Mouse (Mus musculus): ENCODE measurements around the gene Gm3250. TPM values are rescaled to one million over a fixed set of nuclear protein-coding genes. Genes with fewer than 3 reads are reported as not detected.
"Not testable (repeated sequence)": the region's sequence is repeated elsewhere in the genome, so short reads cannot be mapped to it uniquely, and the experiment has no call there.

Gene Gm3250
- total RNA-seq (2015) = not detected in 2 replicates
- not detected in 2 replicates for total RNA-seq (2017)

- ATAC-seq (replicated peaks; ENCODE audit: poor library complexity) = not testable (repeated sequence)
Measured at GRCm38 (mm10) chr10:77782442-77782841, at the start of gene Gm3250. TSS of gene Gm3250 (minus strand) at chr10:77782542.

- no peak for ATAC-seq (replicated peaks; ENCODE audit: poor library complexity)
Measured at GRCm38 (mm10) chr10:77826951-77827350, 44.6 kb upstream of the Gm3250 start, which contains the start of gene Krtap10-4. TSS of gene Krtap10-4 (minus strand) at chr10:77827095.

- ATAC-seq (replicated peaks; ENCODE audit: poor library complexity) = no peak
Measured at GRCm38 (mm10) chr10:77819203-77819602, 36.9 kb upstream of the Gm3250 start.

- ATAC-seq (replicated peaks; ENCODE audit: poor library complexity) = no peak
Measured at GRCm38 (mm10) chr10:77818523-77818922, 36.2 kb upstream of the Gm3250 start.

GRCm38 (mm10) chr10:77815514-77815913 is 33.2 kb upstream of the Gm3250 start:
- 0 out of 2 replicates have a peak, but pooled peaks have one; percentile 37 for ATAC-seq (replicated peaks; ENCODE audit: poor library complexity)

- no peak for ATAC-seq (replicated peaks; ENCODE audit: poor library complexity)
Measured at GRCm38 (mm10) chr10:77814382-77814781, 32.0 kb upstream of the Gm3250 start, which contains the start of gene Gm2696. TSS of gene Gm2696 (plus strand) at chr10:77814682.

- no peak for ATAC-seq (replicated peaks; ENCODE audit: poor library complexity)
Measured at GRCm38 (mm10) chr10:77811743-77812142, 29.4 kb upstream of the Gm3250 start, which contains the start of gene Gm9507. TSS of gene Gm9507 (minus strand) at chr10:77811843.

- no peak for ATAC-seq (replicated peaks; ENCODE audit: poor library complexity)
Measured at GRCm38 (mm10) chr10:77804095-77804494, 21.8 kb upstream of the Gm3250 start.

GRCm38 (mm10) chr10:77798921-77799508 is 16.7 kb upstream of the Gm3250 start, which contains the start of gene Gm19668:
TSS of gene Gm19668 (minus strand) at chr10:77799133.
- no peak for ATAC-seq (replicated peaks; ENCODE audit: poor library complexity)

GRCm38 (mm10) chr10:77798164-77798920 is 16.0 kb upstream of the Gm3250 start:
- not testable (repeated sequence) for ATAC-seq (replicated peaks; ENCODE audit: poor library complexity)

GRCm38 (mm10) chr10:77797677-77798076 is 15.3 kb upstream of the Gm3250 start:
- ATAC-seq (replicated peaks; ENCODE audit: poor library complexity) = no peak

GRCm38 (mm10) chr10:77794976-77795375 is 12.6 kb upstream of the Gm3250 start, which contains the start of gene Gm9639:
TSS of gene Gm9639 (minus strand) at chr10:77795076.
- no peak for ATAC-seq (replicated peaks; ENCODE audit: poor library complexity)

- ATAC-seq (replicated peaks; ENCODE audit: poor library complexity) = no peak
Measured at GRCm38 (mm10) chr10:77788621-77789020, 6.3 kb upstream of the Gm3250 start.

GRCm38 (mm10) chr10:77787876-77788275 is 5.5 kb upstream of the Gm3250 start, which contains the start of gene Gm7137:
TSS of gene Gm7137 (minus strand) at chr10:77788200.
- ATAC-seq (replicated peaks; ENCODE audit: poor library complexity) = not testable (repeated sequence)

GRCm38 (mm10) chr10:77783396-77783795 is 1.1 kb upstream of the Gm3250 start:
- ATAC-seq (replicated peaks; ENCODE audit: poor library complexity) = not testable (repeated sequence)

GRCm38 (mm10) chr10:77776844-77777243 is 5.5 kb downstream of the Gm3250 start, which contains the start of gene Gm7138:
TSS of gene Gm7138 (minus strand) at chr10:77776944.
- not testable (repeated sequence) for ATAC-seq (replicated peaks; ENCODE audit: poor library complexity)

GRCm38 (mm10) chr10:77772142-77772541 is 10.2 kb downstream of the Gm3250 start:
- ATAC-seq (replicated peaks; ENCODE audit: poor library complexity) = not testable (repeated sequence)

GRCm38 (mm10) chr10:77771225-77771624 is 11.1 kb downstream of the Gm3250 start, which contains the start of gene Gm3238:
TSS of gene Gm3238 (minus strand) at chr10:77771325.
- ATAC-seq (replicated peaks; ENCODE audit: poor library complexity) = not testable (repeated sequence)

- no peak for ATAC-seq (replicated peaks; ENCODE audit: poor library complexity)
Measured at GRCm38 (mm10) chr10:77769727-77770126, 12.6 kb downstream of the Gm3250 start.

- not testable (repeated sequence) for ATAC-seq (replicated peaks; ENCODE audit: poor library complexity)
Measured at GRCm38 (mm10) chr10:77759582-77759981, 22.8 kb downstream of the Gm3250 start, which contains the start of gene Gm3233. TSS of gene Gm3233 (minus strand) at chr10:77759682.

- no peak for ATAC-seq (replicated peaks; ENCODE audit: poor library complexity)
Measured at GRCm38 (mm10) chr10:77753448-77753847, 28.9 kb downstream of the Gm3250 start.

All from megakaryocyte progenitor cell, adult 5-6 weeks (primary cell).